Mouse (Mus musculus) olfactory bulb, adult 2 months (tissue): ENCODE measurements around the gene Gas7. TPM values are rescaled to one million over a fixed set of nuclear protein-coding genes. Genes with fewer than 3 reads are reported as not detected.

Source experiments
- H3K27ac ChIP-seq: fragments of 200-500 bp; 2 replicates; pipeline ENCODE4 v1.5.1; 2012; ENCODE audit warnings: low read depth, low read length; ENCODE audit not compliant: insufficient read depth
- H3K4me1 ChIP-seq: fragments of 200-500 bp; 2 replicates; pipeline ENCODE4 v1.6.1; 2012; ENCODE audit warnings: low read length; ENCODE audit not compliant: control insufficient read depth, insufficient read depth
- H3K4me3 ChIP-seq: fragments of 200-500 bp; 2 replicates; pipeline ENCODE4 v1.5.1; 2012; ENCODE audit warnings: mild to moderate bottlenecking, low read depth, low read length, moderate library complexity; ENCODE audit not compliant: insufficient read depth
- CTCF ChIP-seq: fragments of 200-500 bp; IDR thresholded peaks from 2 replicates; pipeline ENCODE4 v1.5.1; 2012; ENCODE audit warnings: low read depth, mild to moderate bottlenecking, low read length, moderate library complexity; ENCODE audit not compliant: insufficient read depth
- POLR2A ChIP-seq: fragments of 200-500 bp; IDR thresholded peaks from 2 replicates; pipeline ENCODE4 v1.6.1; 2012; ENCODE audit warnings: mild to moderate bottlenecking, low read depth, low read length, moderate library complexity; ENCODE audit not compliant: insufficient read depth
- WGBS: fragments of 180-500 bp; shearing (Covaris S2); methylation state at CpG from one replicate; pipeline ENCODE4 v1.1.7; 2018; 5-methylcytosine and 5-hydroxymethylcytosine counted together
- polyA plus RNA-seq: library from polyadenylated mRNA; stranded (reverse); fragments of >200 nt; gene quantifications from 2 replicates; pipeline ENCODE4 v1.2.4, GENCODE M21; 2012; ENCODE audit warnings: low replicate concordance; ENCODE audit not compliant: missing spikeins, insufficient read depth, insufficient read length

Gas7 gene
- polyA plus RNA-seq, 1 experiment = not detected

DNA sequence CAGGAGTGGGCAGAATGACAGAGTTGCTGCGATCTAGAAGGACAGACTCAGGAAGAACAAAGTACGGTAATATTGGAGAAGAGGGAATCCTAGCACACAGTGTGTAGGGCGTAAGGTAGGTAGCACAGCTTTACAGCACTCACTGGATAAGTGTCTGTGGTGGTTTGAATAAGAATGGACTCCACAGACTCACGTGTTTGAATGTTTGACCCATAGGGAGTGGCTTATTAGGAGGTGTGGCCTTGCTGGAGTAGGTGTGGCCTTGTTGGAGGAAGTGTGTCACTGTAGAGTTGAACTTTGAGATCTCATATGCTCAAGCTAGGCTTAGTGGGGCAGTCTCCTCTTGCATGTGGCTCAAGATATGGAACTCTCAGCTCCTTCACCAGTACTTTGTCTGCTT lies 55.6 kb downstream of the Gas7 start:
- 89% methylated on average over 4 of the region's 4 CpGs for WGBS
- Histone ChIP-seq H3K4me3 (no peak overlapping the region), H3K4me1 (peaks cover 5% of the 10 kb centered on the region; the same call in 1 of the 2 replicates), H3K27ac (no peak overlapping the region)
- no peak for TF ChIP-seq CTCF
- TF ChIP-seq POLR2A = no peak

DNA sequence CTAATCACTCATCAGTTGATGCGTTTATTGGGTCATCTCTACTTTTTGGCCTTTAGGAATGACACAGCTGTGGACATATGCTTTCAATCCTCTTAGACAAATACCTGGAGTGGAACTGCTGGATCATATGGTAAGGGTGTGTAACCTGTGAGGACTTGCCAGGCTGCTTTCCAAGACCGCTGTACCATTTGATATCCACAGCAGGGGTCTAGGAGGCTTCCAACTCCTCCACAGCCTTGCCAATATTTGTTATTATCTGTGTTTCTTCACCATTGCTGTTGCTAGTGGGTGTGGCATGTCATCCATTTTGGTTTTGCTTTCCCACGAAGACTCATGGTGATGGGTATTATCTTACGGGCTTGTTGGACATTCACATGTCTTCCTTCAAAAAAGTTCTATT lies 57.8 kb downstream of the Gas7 start:
- 85% methylated on average over 4 of the region's 4 CpGs for WGBS
- TF ChIP-seq POLR2A (no peak), CTCF (no peak)

DNA sequence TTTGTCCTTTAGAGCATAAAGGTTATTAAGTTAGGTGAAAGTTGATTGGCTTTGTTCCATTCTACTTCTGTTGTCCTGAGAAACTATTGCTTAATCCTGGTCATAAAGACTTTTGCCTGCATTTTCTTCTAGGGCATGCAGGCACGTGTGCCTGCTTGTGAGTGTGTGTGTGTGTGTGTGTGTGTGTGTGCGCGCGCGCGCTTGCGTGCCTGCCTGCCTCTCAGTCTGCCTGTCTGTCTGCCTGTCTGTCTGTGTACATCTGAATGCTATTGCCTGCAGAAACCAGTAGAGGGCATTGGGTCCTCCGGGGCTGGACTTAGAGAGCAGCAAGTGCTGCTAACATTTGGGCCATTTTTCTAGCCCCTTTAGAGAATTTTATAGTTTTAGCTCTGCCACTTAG lies 59.2 kb downstream of the Gas7 start:
- 93% methylated on average over 8 of the region's 8 CpGs for WGBS

More for the DNA sequence above, 57.8 kb downstream of the Gas7 start:
- Histone ChIP-seq H3K4me3 (no peak overlapping the region), H3K27ac (no peak overlapping the region), H3K4me1 (peaks cover 5% of the 10 kb centered on the region; the same call in 1 of the 2 replicates)

DNA sequence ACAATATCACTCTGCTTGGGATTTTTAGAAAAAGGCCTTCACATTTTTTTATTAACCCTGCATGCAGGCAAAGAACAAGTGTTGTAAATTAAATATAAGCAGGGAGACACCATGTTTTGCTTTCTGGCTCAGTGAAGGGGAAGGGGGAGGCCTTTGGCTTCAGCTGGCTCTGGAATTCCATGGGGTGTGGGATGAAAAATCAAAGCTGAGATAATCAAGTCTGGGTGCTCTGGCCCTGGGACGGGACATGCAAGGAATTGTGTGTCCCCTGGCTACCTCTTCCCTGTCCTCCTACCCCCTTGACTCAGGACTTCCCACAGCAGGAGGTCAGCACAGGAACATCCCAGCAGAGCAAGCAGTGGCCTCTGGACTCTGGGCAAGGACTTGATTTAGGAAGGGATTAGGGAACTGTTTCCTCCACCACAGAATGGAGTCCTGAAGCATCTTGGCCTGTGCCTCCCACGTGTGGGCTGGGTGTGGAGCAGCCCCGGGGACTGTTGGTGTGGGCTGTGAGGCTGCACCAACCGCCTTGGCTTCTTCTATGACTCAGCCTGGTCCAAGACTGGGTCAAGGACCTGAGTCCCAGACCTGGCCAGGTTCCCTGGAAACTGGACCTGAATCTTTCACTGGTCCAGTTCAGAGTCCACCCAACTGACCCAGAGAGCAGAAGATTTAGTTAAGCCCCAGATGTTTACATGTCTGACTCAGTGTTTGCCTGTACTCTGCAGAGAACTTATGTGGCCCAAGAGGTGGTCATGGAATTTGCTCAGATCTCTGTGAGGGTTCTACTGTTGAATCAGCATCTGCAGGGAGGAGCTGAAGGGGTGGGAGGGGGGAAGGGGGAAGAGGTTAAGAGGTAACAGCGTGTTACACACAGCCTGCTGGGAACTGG lies 60.0 kb downstream of the Gas7 start:
- H3K4me1 ChIP-seq = peaks cover 5% of the 10 kb centered on the region; the same call in 1 of the 2 replicates
- H3K27ac ChIP-seq = no peak overlapping the region
- no peak for TF ChIP-seq CTCF
- no peak for TF ChIP-seq POLR2A
- 65% methylated on average over 5 of the region's 5 CpGs for WGBS
- no peak overlapping the region for H3K4me3 ChIP-seq

More for the DNA sequence above, 59.2 kb downstream of the Gas7 start:
- Histone ChIP-seq H3K4me3 (no peak overlapping the region), H3K4me1 (peaks cover 5% of the 10 kb centered on the region; the same call in 1 of the 2 replicates), H3K27ac (no peak overlapping the region)
- TF ChIP-seq POLR2A (no peak), CTCF (no peak)

DNA sequence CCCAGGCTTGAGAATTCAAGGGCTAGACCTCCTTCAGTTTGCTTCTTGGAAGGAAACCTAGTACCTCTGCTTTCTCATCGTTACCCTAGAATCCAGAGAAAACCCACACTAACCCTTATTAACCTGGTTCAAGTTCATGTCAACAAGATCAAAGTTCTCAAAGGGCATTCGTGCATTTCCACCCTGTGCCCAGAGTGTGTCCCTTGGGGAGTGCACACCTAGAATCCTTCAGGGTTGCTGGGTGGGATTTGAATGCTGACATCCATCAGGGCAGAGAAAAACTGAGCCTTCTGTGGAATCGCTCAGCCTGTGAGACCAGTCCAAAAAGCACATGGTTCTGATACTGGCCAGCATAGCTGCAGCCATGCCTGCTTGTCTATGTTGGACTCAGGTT lies 60.7 kb downstream of the Gas7 start:
- Histone ChIP-seq H3K4me1 (peaks cover 5% of the 10 kb centered on the region; the same call in 1 of the 2 replicates), H3K27ac (no peak overlapping the region), H3K4me3 (no peak overlapping the region)
- no peak for TF ChIP-seq CTCF
- no peak for TF ChIP-seq POLR2A
- WGBS = 83% methylated on average over 3 of the region's 3 CpGs

DNA sequence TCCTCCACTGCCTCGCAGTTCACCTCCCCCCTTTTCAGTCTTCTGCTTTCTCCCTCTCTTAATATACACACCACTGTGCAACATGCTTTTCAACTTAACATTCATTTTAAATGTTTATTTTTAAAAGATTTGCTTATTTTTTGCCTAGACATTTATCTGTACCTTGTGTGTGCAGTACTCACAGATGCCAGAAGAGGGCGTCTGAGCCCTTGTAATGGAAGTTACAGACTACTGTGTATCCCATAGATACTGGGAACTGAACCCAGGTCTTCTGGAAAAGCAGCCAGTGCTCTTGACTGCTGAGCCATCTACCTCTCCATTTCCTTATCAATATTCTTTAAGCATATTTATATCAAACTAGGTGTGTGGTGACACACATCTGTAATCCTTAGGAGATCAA lies 62.5 kb downstream of the Gas7 start:
- Histone ChIP-seq H3K27ac (no peak overlapping the region), H3K4me1 (peaks cover 5% of the 10 kb centered on the region; the same call in 1 of the 2 replicates), H3K4me3 (no peak overlapping the region)
- TF ChIP-seq CTCF (no peak), POLR2A (no peak)
- WGBS = 66% methylated on average over 2 of the region's 2 CpGs

DNA sequence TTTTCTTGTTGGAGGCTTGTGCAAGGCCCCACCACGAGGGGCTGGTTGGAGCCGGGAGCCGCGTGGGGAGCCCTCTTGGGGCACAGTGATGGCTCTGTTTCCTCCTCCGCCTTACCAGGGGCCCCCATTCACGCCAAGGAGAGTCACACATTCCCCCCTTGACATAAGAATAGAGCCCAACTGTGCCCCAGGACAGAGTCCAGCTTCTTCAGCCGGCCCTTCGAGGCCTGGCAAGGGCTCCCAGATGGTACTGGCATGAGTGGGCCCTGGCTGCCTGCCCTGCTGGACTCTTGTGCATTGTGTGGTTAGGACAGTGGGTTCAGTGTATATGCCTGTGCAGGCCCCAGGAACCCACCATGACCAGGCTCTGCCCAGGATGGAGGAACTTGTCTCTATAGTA lies 63.7 kb downstream of the Gas7 start:
- H3K4me3 ChIP-seq = no peak overlapping the region
- H3K27ac ChIP-seq = no peak overlapping the region; the same call in 1 of the 2 replicates
- peaks cover 5% of the 10 kb centered on the region; the same call in 1 of the 2 replicates for H3K4me1 ChIP-seq
- 62% methylated on average over 8 of the region's 8 CpGs for WGBS
- TF ChIP-seq POLR2A (no peak), CTCF (no peak)

DNA sequence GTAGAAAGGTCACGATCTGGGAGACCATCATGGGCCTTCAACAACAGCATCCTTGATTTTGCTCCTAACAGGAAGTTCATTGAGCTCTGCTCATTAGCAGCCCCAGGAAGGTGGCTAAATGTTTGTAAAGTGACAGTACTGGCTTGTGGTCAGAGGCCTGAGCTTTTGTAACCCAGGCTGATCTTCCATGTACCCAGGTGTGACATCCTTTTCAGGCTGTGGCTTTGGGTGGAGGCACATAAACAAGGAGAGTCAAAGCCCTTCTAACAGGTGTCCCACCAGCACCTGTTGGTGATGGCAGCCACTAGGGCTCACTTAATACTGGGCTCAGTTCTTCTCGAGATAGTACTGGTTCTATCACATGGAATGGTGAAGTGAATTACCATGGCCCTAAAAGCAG lies 67.4 kb downstream of the Gas7 start:
- TF ChIP-seq CTCF (no peak), POLR2A (no peak)
- Histone ChIP-seq H3K27ac (no peak overlapping the region), H3K4me1 (peaks cover 16% of the 10 kb centered on the region), H3K4me3 (no peak overlapping the region)
- WGBS = 95% methylated on average over 2 of the region's 2 CpGs

DNA sequence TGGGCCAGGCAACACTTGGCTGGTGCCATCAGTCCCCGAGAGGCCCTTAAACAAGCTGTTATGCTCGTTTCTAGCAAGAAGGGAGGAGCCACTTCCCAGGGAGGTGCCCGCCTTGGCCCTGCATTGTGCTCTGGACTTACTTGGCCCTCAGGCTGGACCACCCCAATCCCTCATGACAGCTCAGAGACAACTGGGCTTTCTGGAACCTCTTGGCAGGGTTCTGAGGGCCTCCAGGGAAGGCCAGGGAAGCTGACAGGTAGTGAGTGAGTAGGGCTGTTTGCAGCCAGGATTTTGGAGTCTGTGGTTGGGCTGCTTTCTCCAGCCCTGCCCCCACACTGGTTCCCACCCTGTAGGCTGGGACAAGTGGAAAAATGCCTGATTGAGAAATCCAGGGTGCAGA lies 68.6 kb downstream of the Gas7 start:
- 62% methylated on average over 3 of the region's 3 CpGs for WGBS
- no peak overlapping the region for H3K4me3 ChIP-seq
- H3K4me1 ChIP-seq = peaks cover 16% of the 10 kb centered on the region
- no peak for TF ChIP-seq CTCF
- H3K27ac ChIP-seq = no peak overlapping the region

DNA sequence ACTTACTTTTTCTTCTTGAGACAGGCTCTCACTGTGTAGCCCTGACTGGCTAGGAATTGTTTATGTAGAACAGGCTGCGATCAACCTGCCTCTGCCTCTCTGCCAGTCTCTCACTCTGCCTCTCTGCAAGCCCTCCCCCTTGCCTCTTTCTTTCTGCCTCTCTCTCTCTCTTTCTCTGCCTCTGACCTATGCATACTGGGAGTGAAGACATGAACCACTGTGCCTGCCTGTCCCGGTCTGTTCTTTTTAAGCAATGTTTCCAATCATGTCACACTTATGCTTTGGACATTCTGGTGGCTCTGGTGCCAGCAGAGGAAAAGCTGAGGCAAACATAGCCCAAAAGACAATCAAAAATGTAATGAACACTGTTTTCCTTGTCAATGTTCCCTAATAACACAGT lies 69.5 kb downstream of the Gas7 start:
- TF ChIP-seq POLR2A (no peak), CTCF (no peak)
- H3K4me3 ChIP-seq = no peak overlapping the region
- 59% methylated on average over 2 of the region's 2 CpGs for WGBS
- no peak overlapping the region for H3K27ac ChIP-seq
- H3K4me1 ChIP-seq = peaks cover 16% of the 10 kb centered on the region
